Mouse (Mus musculus) ovary, adult 18-20 months (tissue): ENCODE data around the gene Tns1.

Experiments
- DNase-seq: peaks from one replicate; pipeline ENCODE4 v3.0.0; 2022; ENCODE audit warnings: low spot score, mixed read lengths

Gene Tns1

DNA sequence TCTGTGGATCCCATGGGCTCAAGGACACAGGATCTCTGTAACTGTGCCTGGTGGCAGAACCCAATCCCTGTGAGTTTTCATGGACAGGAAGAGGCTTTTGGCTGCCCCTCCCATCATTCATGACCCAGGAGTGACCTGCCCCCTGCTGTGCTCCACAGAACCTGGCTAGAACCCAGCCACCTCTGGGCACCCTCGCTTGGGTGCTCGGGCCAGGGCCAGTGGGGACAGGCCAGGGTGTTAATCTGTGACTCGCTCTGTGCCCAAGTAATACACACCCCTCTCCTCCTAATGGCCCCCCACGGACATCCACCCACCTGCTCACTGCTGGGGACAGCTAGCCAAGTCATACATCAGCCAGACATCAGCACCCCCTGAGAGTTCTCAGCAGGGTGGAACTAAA lies 65.9 kb downstream of the Tns1 start:
- peak; percentile 40 for DNase-seq

DNA sequence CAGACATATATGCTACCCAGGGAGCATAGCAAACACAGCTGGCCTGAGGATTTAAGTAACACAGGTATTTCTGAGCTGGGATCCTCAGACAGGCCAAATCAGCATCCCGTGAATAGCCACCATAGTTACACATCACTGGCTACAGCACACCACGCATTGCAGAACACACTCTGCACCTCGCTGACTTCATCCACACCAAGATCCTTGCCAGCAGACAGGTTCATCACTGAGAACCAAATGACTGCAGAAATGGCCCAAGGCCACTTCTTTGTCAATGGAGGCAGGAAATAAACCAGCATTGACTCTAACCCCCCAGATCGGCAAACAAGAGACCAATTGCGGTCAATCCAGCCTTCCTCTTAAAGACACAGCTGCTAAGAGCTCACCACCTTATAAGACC lies 66.7 kb downstream of the Tns1 start:
- no peak for DNase-seq

GRCm38 (mm10) chr1:74055552-74055951 lies 68.7 kb downstream of the Tns1 start:
- DNase-seq = no peak

- DNase-seq = no peak
Observed at GRCm38 (mm10) chr1:74054471-74054870, 69.8 kb downstream of the Tns1 start.

DNA sequence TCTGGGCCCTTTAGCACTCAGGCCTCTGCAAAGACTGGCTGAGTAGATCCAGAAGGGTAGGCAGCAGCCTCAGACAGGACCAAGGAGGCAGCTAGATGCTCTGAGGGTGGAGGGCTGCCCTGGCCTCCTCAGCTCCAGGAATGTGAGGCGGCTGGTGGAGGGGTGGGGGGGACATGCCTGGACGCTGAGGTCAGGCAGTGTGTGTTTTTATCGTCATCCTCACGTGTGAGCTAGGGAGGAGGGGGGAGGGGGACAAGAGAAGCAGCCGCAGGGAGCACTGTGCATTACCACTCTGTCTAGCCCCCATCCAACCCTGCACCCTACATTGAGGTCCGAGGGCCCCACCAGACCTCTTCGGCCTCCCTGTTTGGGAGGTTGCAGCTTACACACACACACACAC lies 70.2 kb downstream of the Tns1 start:
- DNase-seq = no peak

GRCm38 (mm10) chr1:74053068-74053467 lies 71.2 kb downstream of the Tns1 start:
- no peak for DNase-seq

GRCm38 (mm10) chr1:74051349-74051748 lies 72.9 kb downstream of the Tns1 start:
- no peak for DNase-seq

GRCm38 (mm10) chr1:74049430-74049829 lies 74.8 kb downstream of the Tns1 start:
- no peak for DNase-seq

- no peak for DNase-seq
Observed at GRCm38 (mm10) chr1:74047722-74048121, 76.5 kb downstream of the Tns1 start.

DNA sequence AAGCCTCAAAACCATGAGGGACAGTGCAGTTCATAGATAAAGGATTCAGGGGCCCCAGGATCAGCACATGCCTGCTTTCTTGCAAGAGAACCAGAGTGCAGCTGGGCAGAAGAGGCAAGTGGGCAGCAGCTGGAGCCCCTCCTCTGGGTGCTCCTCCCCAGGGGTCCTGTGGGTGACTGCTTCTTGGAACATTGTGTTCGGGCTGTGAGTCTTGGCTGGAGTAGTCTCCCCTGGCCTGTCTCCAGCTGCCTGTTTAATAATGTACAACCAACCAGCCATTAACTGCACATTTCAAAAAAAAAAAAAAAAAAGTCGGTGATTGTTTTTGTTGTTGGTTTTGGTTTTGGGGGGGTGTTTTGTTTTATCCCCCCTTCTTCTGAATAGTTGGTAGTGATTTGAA lies 76.9 kb downstream of the Tns1 start:
- no peak for DNase-seq

- no peak for DNase-seq
Observed at GRCm38 (mm10) chr1:74045034-74045433, 79.2 kb downstream of the Tns1 start.

- DNase-seq = no peak
Observed at GRCm38 (mm10) chr1:74044421-74044820, 79.8 kb downstream of the Tns1 start.

DNA sequence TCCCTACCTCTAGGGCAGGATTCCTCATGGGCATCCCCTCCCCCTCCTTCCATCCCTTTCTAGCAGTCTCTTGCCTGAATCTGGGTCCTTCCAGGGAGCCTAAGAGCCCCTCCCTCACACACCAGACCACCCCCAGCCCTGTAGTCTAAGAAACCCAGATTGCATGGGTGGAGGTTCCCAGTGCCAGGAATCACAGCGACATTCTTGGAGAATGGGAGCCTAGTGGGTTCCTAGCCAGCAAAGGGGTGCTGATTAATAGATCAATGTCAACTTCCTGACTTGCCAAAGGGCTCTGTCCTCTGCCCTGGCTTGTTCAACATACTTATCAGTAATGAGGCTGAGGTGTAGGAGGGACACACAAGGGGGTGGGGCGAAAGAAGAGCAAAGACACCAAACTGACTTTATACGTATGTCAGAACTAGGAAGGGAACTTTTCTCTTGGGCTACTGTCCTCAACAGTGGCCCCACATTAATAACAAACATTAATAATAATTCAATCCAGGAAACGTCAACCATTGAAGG lies 80.6 kb downstream of the Tns1 start:
- DNase-seq = no peak

DNA sequence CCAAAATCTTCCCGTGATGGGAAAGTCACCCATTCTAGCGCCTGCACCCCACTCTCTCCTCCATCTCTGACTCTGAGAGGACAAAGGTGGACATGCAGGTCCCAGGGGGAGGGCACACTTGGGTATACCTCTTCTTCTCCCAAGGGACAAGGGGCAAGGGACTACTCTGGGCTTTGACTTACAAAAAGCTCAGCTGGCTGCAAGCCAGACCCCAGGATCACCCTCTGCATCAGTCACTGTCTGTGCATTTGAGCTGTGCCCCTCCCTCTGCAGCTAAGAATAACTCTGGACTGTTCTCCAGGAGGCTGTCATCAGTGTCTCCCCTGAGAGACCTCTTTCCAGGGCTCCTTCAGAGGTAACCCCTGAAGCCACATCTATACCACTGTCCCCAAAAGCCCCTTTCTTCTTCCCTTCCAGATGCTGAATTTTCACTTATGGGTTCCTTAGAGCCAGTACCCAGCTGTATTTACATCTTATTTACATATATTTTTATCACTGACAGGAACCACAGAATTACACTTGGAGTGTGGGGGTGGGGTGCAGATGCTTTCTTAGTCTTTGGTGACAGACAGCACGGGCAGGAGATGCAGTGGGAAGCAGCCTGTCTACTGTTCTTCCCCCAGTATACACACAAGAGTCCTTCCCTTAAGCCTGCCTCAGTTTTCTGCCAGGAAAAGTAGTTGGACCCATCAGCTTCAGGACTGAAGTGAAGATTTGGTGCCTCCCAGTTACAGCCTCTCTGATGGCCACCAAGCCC lies 81.4 kb downstream of the Tns1 start:
- DNase-seq = no peak

DNA sequence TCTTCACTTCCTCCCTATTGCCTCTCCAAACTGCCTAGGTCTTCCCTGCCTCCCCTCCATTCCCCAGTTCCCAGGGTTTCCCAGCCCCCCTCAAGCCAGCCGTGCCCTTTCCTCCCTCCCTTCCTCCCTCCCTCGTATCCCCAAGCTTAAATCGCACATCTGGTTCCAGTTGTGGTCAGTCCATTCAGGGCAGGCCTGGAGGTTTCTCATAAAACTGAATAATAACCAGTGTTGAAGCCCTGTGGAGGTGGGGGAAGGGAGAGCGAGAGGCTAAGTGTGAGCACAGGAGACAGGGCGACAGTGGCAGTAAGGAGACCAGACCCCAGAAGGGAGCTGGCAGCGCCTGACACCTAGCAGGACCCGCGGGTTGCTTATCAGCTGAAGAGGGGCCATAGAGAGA lies 82.6 kb downstream of the Tns1 start:
- no peak for DNase-seq

- no peak for DNase-seq
Observed at GRCm38 (mm10) chr1:74041178-74041577, 83.1 kb downstream of the Tns1 start.

GRCm38 (mm10) chr1:74036560-74037390 lies 87.5 kb downstream of the Tns1 start:
- peak; percentile 71 for DNase-seq

GRCm38 (mm10) chr1:74035912-74036489 lies 88.2 kb downstream of the Tns1 start:
- no peak for DNase-seq

DNA sequence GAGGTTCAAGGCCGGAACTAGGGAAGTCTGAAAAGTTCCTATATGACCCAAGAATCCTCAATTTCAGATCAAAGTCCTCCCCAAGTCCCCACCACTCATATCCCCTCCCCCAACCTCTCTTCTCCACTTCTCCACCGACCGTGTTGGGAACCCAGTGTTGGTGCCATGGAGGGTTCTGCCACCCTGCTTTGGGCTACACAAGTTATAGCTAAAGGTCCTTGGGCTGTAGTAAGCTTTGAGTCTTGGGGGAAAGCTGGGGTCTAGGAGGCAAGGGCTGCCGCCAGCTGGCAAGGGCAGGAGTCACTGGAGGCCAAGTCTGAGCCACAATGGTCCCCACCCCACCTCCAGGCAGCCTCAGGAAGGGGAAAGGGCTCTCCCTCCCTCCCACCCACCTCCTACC lies 88.8 kb downstream of the Tns1 start:
- no peak for DNase-seq

DNA sequence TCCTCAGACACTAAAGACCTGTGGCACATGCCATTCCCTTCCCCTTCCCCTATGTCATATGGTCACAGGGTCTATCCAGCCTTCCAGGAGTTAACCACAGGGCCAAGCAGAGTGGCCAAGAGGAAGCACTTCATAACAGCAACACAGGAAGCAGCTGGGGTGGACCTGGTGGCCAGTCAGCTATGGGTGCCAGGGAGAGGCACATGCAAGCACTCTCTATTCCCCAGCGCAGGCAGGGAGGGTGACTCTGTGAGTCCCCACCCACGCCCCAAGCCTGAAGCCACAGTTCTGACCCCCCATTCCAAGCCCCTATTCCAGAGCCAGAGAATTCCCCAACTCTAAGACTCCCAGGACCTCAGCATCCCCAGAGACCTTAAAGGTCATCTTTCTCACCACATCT lies 89.5 kb downstream of the Tns1 start:
- no peak for DNase-seq

- no peak for DNase-seq
Observed at GRCm38 (mm10) chr1:74034211-74034610, 90.0 kb downstream of the Tns1 start.

- no peak for DNase-seq
Observed at GRCm38 (mm10) chr1:74033407-74033806, 90.8 kb downstream of the Tns1 start.

- no peak for DNase-seq
Observed at GRCm38 (mm10) chr1:74032966-74033365, 91.3 kb downstream of the Tns1 start.
